Mouse (Mus musculus): ENCODE data around the gene Zfp94. TPM values are rescaled to one million over a fixed set of nuclear protein-coding genes. Genes with fewer than 3 reads are reported as not detected.

The Zfp94 gene
- polyA plus RNA-seq, 1 experiment from 2014 or later, result 13.2 TPM

DNA sequence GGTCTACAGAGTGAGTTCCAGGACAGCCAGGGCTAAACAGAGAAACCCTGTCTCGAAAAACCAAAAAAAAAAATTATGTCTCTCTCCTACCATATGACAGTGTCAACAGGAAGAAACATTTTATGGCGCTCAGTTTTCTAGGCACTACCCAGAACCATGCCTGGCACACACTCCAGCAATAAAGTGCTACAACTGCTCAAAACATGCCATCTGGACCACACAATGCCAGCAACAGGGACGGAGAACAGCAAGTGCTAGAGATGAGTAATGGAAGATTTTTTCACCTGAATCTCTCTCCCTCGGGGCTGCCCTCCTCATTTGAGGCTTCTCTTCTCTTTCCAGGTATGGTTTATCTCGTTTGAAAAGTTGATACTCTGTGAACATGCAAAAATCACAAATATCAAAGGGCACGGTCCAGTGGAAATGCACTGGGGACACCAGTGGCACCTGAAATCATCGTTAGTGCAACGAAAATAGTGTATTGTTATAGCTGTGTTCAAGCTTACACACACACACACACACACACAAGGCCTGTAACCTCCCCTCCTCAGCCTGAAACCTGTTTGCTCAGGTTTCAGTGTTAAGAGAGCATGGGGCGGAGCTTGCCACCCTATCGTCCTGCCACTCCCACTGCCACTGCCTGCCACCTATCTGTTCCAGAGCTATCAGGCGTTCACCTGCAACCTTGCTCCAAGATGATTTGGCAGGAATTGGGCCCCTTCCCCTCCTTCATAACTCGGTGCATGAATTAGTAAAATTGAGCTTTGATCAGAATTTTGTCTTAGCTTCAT is 23.2 kb downstream of the Zfp94 start:
- Histone ChIP-seq H3K27ac (replicated peaks; ENCODE audit: low read depth, low read length) (no peak overlapping the region), H3K4me2 (ENCODE audit: low read depth, severe bottlenecking) (no peak overlapping the region), H3K9ac (ENCODE audit: low read length) (no peak overlapping the region), H3K4me1 (ENCODE audit: control insufficient read depth, insufficient read depth, low read length) (no peaks in the 10 kb centered on the region), H3K9me3 (ENCODE audit: control insufficient read depth, low read length) (peaks cover 2% of the 10 kb centered on the region; the same call in 1 of the 2 replicates), H3K4me3 (ENCODE audit: low read depth, low read length) (no peak overlapping the region), H3K27me3 (ENCODE audit: control insufficient read depth, insufficient read depth, low read length) (no peaks in the 10 kb centered on the region), H3K36me3 (ENCODE audit: control insufficient read depth, insufficient read depth, low read length) (peaks cover 31% of the 10 kb centered on the region)
- WGBS, result 88% methylated on average over 12 of the region's 12 CpGs
- no peak for DNase-seq (ENCODE audit: low spot score)
- ATAC-seq (ENCODE audit: insufficient number of reproducible peaks, low FRiP score, low TSS enrichment, low read depth), result no peak

GRCm38 (mm10) chr7:24291387-24292090 is 24.9 kb downstream of the Zfp94 start:
- Histone ChIP-seq H3K36me3 (ENCODE audit: control insufficient read depth, insufficient read depth, low read length) (peaks cover 31% of the 10 kb centered on the region), H3K27me3 (ENCODE audit: control insufficient read depth, insufficient read depth, low read length) (no peaks in the 10 kb centered on the region), H3K9ac (ENCODE audit: low read length) (no peak overlapping the region), H3K4me2 (ENCODE audit: low read depth, severe bottlenecking) (no peak overlapping the region), H3K4me1 (ENCODE audit: control insufficient read depth, insufficient read depth, low read length) (no peaks in the 10 kb centered on the region), H3K9me3 (ENCODE audit: control insufficient read depth, low read length) (peaks cover 2% of the 10 kb centered on the region; the same call in 1 of the 2 replicates), H3K27ac (replicated peaks; ENCODE audit: low read depth, low read length) (no peak overlapping the region), H3K4me3 (ENCODE audit: low read depth, low read length) (no peak overlapping the region)
- ATAC-seq (ENCODE audit: insufficient number of reproducible peaks, low FRiP score, low TSS enrichment, low read depth) (no peak), DNase-seq (ENCODE audit: low spot score) (no peak)
- 87% methylated on average over 27 of the region's 27 CpGs for WGBS

GRCm38 (mm10) chr7:24290106-24290693 is 26.3 kb downstream of the Zfp94 start:
- ATAC-seq (ENCODE audit: insufficient number of reproducible peaks, low FRiP score, low TSS enrichment, low read depth), result no peak

DNA sequence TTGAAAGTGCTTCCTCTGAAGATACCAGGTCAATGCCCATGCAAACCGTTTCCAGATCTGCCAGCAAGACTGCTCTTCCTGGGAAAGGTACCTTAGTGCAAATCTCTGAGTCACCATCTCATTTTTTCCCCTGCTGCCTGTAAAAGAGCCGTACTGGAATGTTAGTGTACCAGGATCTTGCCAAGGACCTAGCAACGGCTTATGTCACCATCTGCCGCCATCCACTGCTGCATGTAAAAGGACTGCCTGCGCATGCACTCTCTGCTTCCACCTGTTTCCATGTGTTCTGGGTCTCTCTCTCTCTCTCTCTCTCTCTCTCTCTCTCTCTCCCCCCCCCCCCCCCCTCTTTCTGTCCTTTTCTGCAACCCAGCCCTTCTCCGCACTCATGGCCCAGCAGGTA is 28.0 kb downstream of the Zfp94 start:
- no peak overlapping the region for H3K9ac ChIP-seq (ENCODE audit: low read length)
- H3K4me3 ChIP-seq (ENCODE audit: low read depth, low read length), result no peak overlapping the region
- H3K9me3 ChIP-seq (ENCODE audit: control insufficient read depth, low read length), result peaks cover 2% of the 10 kb centered on the region; the same call in 1 of the 2 replicates
- no peak overlapping the region for H3K27ac ChIP-seq (replicated peaks; ENCODE audit: low read depth, low read length)
- H3K4me2 ChIP-seq (ENCODE audit: low read depth, severe bottlenecking), result no peak overlapping the region
- no peak for ATAC-seq (ENCODE audit: insufficient number of reproducible peaks, low FRiP score, low TSS enrichment, low read depth)
- H3K36me3 ChIP-seq (ENCODE audit: control insufficient read depth, insufficient read depth, low read length), result peaks cover 29% of the 10 kb centered on the region
- no peak for DNase-seq (ENCODE audit: low spot score)
- no peaks in the 10 kb centered on the region for H3K27me3 ChIP-seq (ENCODE audit: control insufficient read depth, insufficient read depth, low read length)
- WGBS, result 85% methylated on average over 6 of the region's 6 CpGs
- no peaks in the 10 kb centered on the region for H3K4me1 ChIP-seq (ENCODE audit: control insufficient read depth, insufficient read depth, low read length)

More at GRCm38 (mm10) chr7:24290106-24290693, 26.3 kb downstream of the Zfp94 start:
- Histone ChIP-seq H3K36me3 (ENCODE audit: control insufficient read depth, insufficient read depth, low read length) (peaks cover 29% of the 10 kb centered on the region), H3K9me3 (ENCODE audit: control insufficient read depth, low read length) (peaks cover 2% of the 10 kb centered on the region; the same call in 1 of the 2 replicates), H3K9ac (ENCODE audit: low read length) (no peak overlapping the region), H3K4me1 (ENCODE audit: control insufficient read depth, insufficient read depth, low read length) (no peaks in the 10 kb centered on the region), H3K4me3 (ENCODE audit: low read depth, low read length) (no peak overlapping the region), H3K27me3 (ENCODE audit: control insufficient read depth, insufficient read depth, low read length) (no peaks in the 10 kb centered on the region), H3K4me2 (ENCODE audit: low read depth, severe bottlenecking) (no peak overlapping the region), H3K27ac (replicated peaks; ENCODE audit: low read depth, low read length) (no peak overlapping the region)
- no peak for DNase-seq (ENCODE audit: low spot score)
- 92% methylated on average over 4 of the region's 4 CpGs for WGBS

GRCm38 (mm10) chr7:24287670-24288069 is 28.8 kb downstream of the Zfp94 start:
- ATAC-seq (ENCODE audit: insufficient number of reproducible peaks, low FRiP score, low TSS enrichment, low read depth) (no peak), DNase-seq (ENCODE audit: low spot score) (no peak)
- H3K9ac ChIP-seq (ENCODE audit: low read length), result no peak overlapping the region
- H3K36me3 ChIP-seq (ENCODE audit: control insufficient read depth, insufficient read depth, low read length), result peaks cover 26% of the 10 kb centered on the region
- peaks cover 2% of the 10 kb centered on the region; the same call in 1 of the 2 replicates for H3K9me3 ChIP-seq (ENCODE audit: control insufficient read depth, low read length)
- H3K4me2 ChIP-seq (ENCODE audit: low read depth, severe bottlenecking), result no peak overlapping the region
- no peaks in the 10 kb centered on the region for H3K4me1 ChIP-seq (ENCODE audit: control insufficient read depth, insufficient read depth, low read length)
- H3K27me3 ChIP-seq (ENCODE audit: control insufficient read depth, insufficient read depth, low read length), result no peaks in the 10 kb centered on the region
- H3K4me3 ChIP-seq (ENCODE audit: low read depth, low read length), result no peak overlapping the region
- H3K27ac ChIP-seq (replicated peaks; ENCODE audit: low read depth, low read length), result no peak overlapping the region
- 85% methylated on average over 5 of the region's 5 CpGs for WGBS

- H3K27ac ChIP-seq (replicated peaks; ENCODE audit: low read depth, low read length), result no peak overlapping the region
- 71% methylated on average over 4 of the region's 4 CpGs for WGBS
- H3K9me3 ChIP-seq (ENCODE audit: control insufficient read depth, low read length), result peaks cover 2% of the 10 kb centered on the region; the same call in 1 of the 2 replicates
- DNase-seq (ENCODE audit: low spot score) (no peak), ATAC-seq (ENCODE audit: insufficient number of reproducible peaks, low FRiP score, low TSS enrichment, low read depth) (no peak)
- H3K4me2 ChIP-seq (ENCODE audit: low read depth, severe bottlenecking), result no peak overlapping the region
- no peaks in the 10 kb centered on the region for H3K4me1 ChIP-seq (ENCODE audit: control insufficient read depth, insufficient read depth, low read length)
- H3K27me3 ChIP-seq (ENCODE audit: control insufficient read depth, insufficient read depth, low read length), result no peaks in the 10 kb centered on the region
- H3K36me3 ChIP-seq (ENCODE audit: control insufficient read depth, insufficient read depth, low read length), result peaks cover 19% of the 10 kb centered on the region
- H3K9ac ChIP-seq (ENCODE audit: low read length), result no peak overlapping the region
- H3K4me3 ChIP-seq (ENCODE audit: low read depth, low read length), result no peak overlapping the region
Measured at GRCm38 (mm10) chr7:24286916-24287315, 29.6 kb downstream of the Zfp94 start.

- WGBS, result 53% methylated on average over 4 of the region's 4 CpGs
- no peak overlapping the region for H3K9ac ChIP-seq (ENCODE audit: low read length)
- no peaks in the 10 kb centered on the region for H3K4me1 ChIP-seq (ENCODE audit: control insufficient read depth, insufficient read depth, low read length)
- no peak for ATAC-seq (ENCODE audit: insufficient number of reproducible peaks, low FRiP score, low TSS enrichment, low read depth)
- no peaks in the 10 kb centered on the region for H3K27me3 ChIP-seq (ENCODE audit: control insufficient read depth, insufficient read depth, low read length)
- no peak overlapping the region for H3K4me2 ChIP-seq (ENCODE audit: low read depth, severe bottlenecking)
- H3K9me3 ChIP-seq (ENCODE audit: control insufficient read depth, low read length), result no peaks in the 10 kb centered on the region; the same call in 1 of the 2 replicates
- DNase-seq (ENCODE audit: low spot score), result no peak
- peaks cover 11% of the 10 kb centered on the region for H3K36me3 ChIP-seq (ENCODE audit: control insufficient read depth, insufficient read depth, low read length)
- H3K27ac ChIP-seq (replicated peaks; ENCODE audit: low read depth, low read length), result no peak overlapping the region
- no peak overlapping the region for H3K4me3 ChIP-seq (ENCODE audit: low read depth, low read length)
Measured at GRCm38 (mm10) chr7:24286090-24286489, 30.4 kb downstream of the Zfp94 start.

GRCm38 (mm10) chr7:24280858-24281145 is 35.7 kb downstream of the Zfp94 start:
- ATAC-seq (ENCODE audit: insufficient number of reproducible peaks, low FRiP score, low TSS enrichment, low read depth), result no peak
- DNase-seq (ENCODE audit: low spot score), result no peak
- Histone ChIP-seq H3K36me3 (ENCODE audit: control insufficient read depth, insufficient read depth, low read length) (no peaks in the 10 kb centered on the region), H3K9ac (ENCODE audit: low read length) (no peak overlapping the region), H3K9me3 (ENCODE audit: control insufficient read depth, low read length) (no peaks in the 10 kb centered on the region; the same call in none of the 2 replicates), H3K27ac (replicated peaks; ENCODE audit: low read depth, low read length) (no peak overlapping the region), H3K4me3 (ENCODE audit: low read depth, low read length) (no peak overlapping the region), H3K4me2 (ENCODE audit: low read depth, severe bottlenecking) (no peak overlapping the region), H3K4me1 (ENCODE audit: control insufficient read depth, insufficient read depth, low read length) (no peaks in the 10 kb centered on the region), H3K27me3 (ENCODE audit: control insufficient read depth, insufficient read depth, low read length) (no peaks in the 10 kb centered on the region)
- 65% methylated on average over 4 of the region's 4 CpGs for WGBS
